Mouse (Mus musculus): ENCODE results near the gene Fndc4. TPM values are rescaled to one million over a fixed set of nuclear protein-coding genes. Genes with fewer than 3 reads are reported as not detected.

Fndc4 gene
- total and polyA plus RNA-seq, 3 experiments: 0.32 TPM; not detected in 2

DNA sequence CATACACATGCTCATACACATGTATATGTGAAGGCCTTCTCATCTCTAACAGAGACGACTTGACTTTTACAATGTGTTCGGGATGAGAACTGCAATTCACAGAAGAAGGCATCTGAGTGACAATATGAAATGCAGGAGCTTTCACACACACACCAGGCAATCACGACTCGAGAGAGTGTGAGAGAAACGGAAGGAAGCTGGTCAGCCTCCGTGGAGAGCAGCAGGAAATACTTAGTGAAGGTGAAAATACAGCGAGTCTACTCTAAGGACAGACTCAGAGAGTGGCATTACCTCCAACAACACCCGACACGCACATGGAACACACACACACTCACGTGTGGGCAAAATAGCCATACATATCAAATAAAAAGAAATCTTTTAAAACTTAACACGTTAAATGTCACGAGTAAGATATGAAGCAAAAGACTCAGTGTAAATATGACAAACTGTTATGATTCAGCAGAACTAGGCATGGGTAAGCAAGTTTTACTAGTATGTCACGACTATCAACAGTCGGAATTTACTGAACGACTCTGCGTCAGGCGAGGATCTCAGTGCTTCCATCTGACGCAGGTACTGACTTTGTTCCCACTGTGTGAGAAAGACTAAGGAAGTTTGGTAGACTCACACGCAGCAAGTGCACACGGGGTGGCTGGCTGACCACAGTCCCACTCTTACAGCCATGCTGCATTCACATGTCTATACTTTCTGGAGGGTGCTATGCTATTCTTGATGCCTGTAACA lies 16.5 kb downstream of the Fndc4 start:
- H3K9ac ChIP-seq (ENCODE audit: control insufficient read depth, low read depth, low read length, poor library complexity, severe bottlenecking): no peak overlapping the region
- H3K79me2 ChIP-seq (ENCODE audit: control insufficient read depth, insufficient read depth, low read length, poor library complexity): no peaks in the 10 kb centered on the region
- no peaks in the 10 kb centered on the region for H3K27me3 ChIP-seq (ENCODE audit: control insufficient read depth in 1 of 2, insufficient read depth in 2 of 2, low read length in 2 of 2)
- H3K4me3 ChIP-seq (ENCODE audit: control insufficient read depth in 1 of 2, insufficient read depth in 1 of 2, low read depth in 2 of 2, low read length in 2 of 2): no peak overlapping the region
- DNase-seq (ENCODE audit: low read depth, low spot score): no peak
- no peak for TF ChIP-seq MAX (IDR thresholded peaks at IDR 0.05; ENCODE audit: low read length)
- TF ChIP-seq ETS1 (IDR thresholded peaks at IDR 0.05; ENCODE audit: low read depth, low read length): no peak
- H3K9me3 ChIP-seq (replicated peaks; ENCODE audit: insufficient read depth, low read length): no peaks in the 10 kb centered on the region
- no peaks in the 10 kb centered on the region for H3K4me1 ChIP-seq (ENCODE audit: control insufficient read depth in 1 of 2, insufficient read depth in 2 of 2, low read length in 2 of 2)
- no peak overlapping the region for H3K27ac ChIP-seq (ENCODE audit: control insufficient read depth, low read depth, low read length)
- H3K36me3 ChIP-seq (ENCODE audit: control insufficient read depth in 1 of 2, insufficient read depth in 2 of 2, low read length in 2 of 2): no peaks in the 10 kb centered on the region

DNA sequence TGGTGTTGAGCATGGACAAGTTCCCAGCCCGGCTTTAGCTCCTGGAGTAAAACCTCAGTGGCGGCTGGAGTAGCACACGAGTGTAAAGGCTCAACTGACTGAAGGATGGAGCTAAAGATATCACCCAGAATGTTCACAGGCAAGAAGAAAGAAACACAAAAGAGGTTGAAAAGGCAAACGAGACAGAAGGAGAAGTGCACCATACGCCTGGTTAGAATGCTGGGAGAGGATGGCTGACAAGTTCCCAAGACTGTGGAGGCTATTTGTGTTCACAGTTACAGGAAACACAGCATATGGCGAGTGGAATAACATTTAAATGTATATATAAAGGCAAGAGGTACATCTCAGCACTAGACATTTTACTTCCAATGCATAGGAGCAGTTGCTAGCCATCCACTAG lies 22.9 kb downstream of the Fndc4 start:
- H3K4me3 ChIP-seq (ENCODE audit: control insufficient read depth in 1 of 2, insufficient read depth in 1 of 2, low read depth in 2 of 2, low read length in 2 of 2): no peak overlapping the region
- H3K27ac ChIP-seq (ENCODE audit: control insufficient read depth, low read depth, low read length): no peak overlapping the region
- no peaks in the 10 kb centered on the region for H3K9me3 ChIP-seq (replicated peaks; ENCODE audit: insufficient read depth, low read length)
- no peaks in the 10 kb centered on the region for H3K79me2 ChIP-seq (ENCODE audit: control insufficient read depth, insufficient read depth, low read length, poor library complexity)
- H3K4me1 ChIP-seq (ENCODE audit: control insufficient read depth in 1 of 2, insufficient read depth in 2 of 2, low read length in 2 of 2): no peaks in the 10 kb centered on the region
- no peak overlapping the region for H3K9ac ChIP-seq (ENCODE audit: control insufficient read depth, low read depth, low read length, poor library complexity, severe bottlenecking)
- TF ChIP-seq MYB (IDR thresholded peaks at IDR 0.05; ENCODE audit: low read depth, low read length) (no peak), TAL1 (IDR thresholded peaks at IDR 0.05; ENCODE audit: low read length) (no peak), E2F4 (IDR thresholded peaks at IDR 0.05; ENCODE audit: borderline replicate concordance, low read depth, low read length) (no peak), SIN3A (IDR thresholded peaks at IDR 0.05; ENCODE audit: low read length) (no peak)
- no peak for DNase-seq (ENCODE audit: low read depth, low spot score)
- H3K36me3 ChIP-seq (ENCODE audit: control insufficient read depth in 1 of 2, insufficient read depth in 2 of 2, low read length in 2 of 2): no peaks in the 10 kb centered on the region
- no peaks in the 10 kb centered on the region for H3K27me3 ChIP-seq (ENCODE audit: control insufficient read depth in 1 of 2, insufficient read depth in 2 of 2, low read length in 2 of 2)

GRCm38 (mm10) chr5:31267686-31268085 lies 28.2 kb downstream of the Fndc4 start:
- H3K79me2 ChIP-seq (ENCODE audit: control insufficient read depth, insufficient read depth, low read length, poor library complexity): no peaks in the 10 kb centered on the region
- H3K27ac ChIP-seq (ENCODE audit: control insufficient read depth, low read depth, low read length): no peak overlapping the region
- no peaks in the 10 kb centered on the region for H3K4me1 ChIP-seq (ENCODE audit: control insufficient read depth in 1 of 2, insufficient read depth in 2 of 2, low read length in 2 of 2)
- H3K4me3 ChIP-seq (ENCODE audit: control insufficient read depth in 1 of 2, insufficient read depth in 1 of 2, low read depth in 2 of 2, low read length in 2 of 2): no peak overlapping the region
- no peak overlapping the region for H3K9ac ChIP-seq (ENCODE audit: control insufficient read depth, low read depth, low read length, poor library complexity, severe bottlenecking)
- no peaks in the 10 kb centered on the region for H3K9me3 ChIP-seq (replicated peaks; ENCODE audit: insufficient read depth, low read length)
- DNase-seq (ENCODE audit: low read depth, low spot score): no peak
- no peaks in the 10 kb centered on the region for H3K36me3 ChIP-seq (ENCODE audit: control insufficient read depth in 1 of 2, insufficient read depth in 2 of 2, low read length in 2 of 2)
- H3K27me3 ChIP-seq (ENCODE audit: control insufficient read depth in 1 of 2, insufficient read depth in 2 of 2, low read length in 2 of 2): no peaks in the 10 kb centered on the region
- TF ChIP-seq ELF1 (IDR thresholded peaks at IDR 0.05; ENCODE audit: low read depth, low read length): no peak
- TF ChIP-seq GABPA (IDR thresholded peaks at IDR 0.05; ENCODE audit: low read depth, low read length): no peak
- no peak for TF ChIP-seq JUND (IDR thresholded peaks at IDR 0.05; ENCODE audit: low read depth, low read length)
- TF ChIP-seq MAFK (IDR thresholded peaks at IDR 0.05; ENCODE audit: borderline replicate concordance, low read depth, low read length): no peak
- TF ChIP-seq RCOR1 (IDR thresholded peaks at IDR 0.05; ENCODE audit: low read depth, low read length): no peak
- TF ChIP-seq TBP (IDR thresholded peaks at IDR 0.05; ENCODE audit: low read depth, low read length): no peak
